30 mouse cellular contexts compared by ENCODE assay signal in genomic region chr9:53598631-53599030, GRCm38 (mm10). TPM values are rescaled to one million over a fixed set of nuclear protein-coding genes. Genes with fewer than 3 reads are reported as not detected.
DNase-seq lines count a peak whose midpoint lies in the region; ATAC-seq lines count a peak whose summit lies in the region.
"Had no signal": no experiment of that assay in that cellular context is flagged by ENCODE, and none has a peak within 500 bp of the region (broad histone marks: within the 10 kb centered on the region; RNA-seq: fewer than 3 reads in every experiment).

No protein-coding gene starts in this region.

- H3K4me3 ChIP-seq in embryonic facial prominence, embryonic 14.5 days (ENCODE audit: low read depth, low read length), result no peak overlapping the region
- no peak overlapping the region for H3K4me3 ChIP-seq in hindbrain, embryonic 14.5 days (replicated peaks; ENCODE audit: low read length)
- H3K4me3 ChIP-seq: embryonic facial prominence, embryonic 13.5 days; forebrain, embryonic 12.5 days; heart, embryonic 13.5 days; hindbrain, embryonic 15.5 days; midbrain, embryonic 15.5 days; neural tube, embryonic 15.5 days had no signal

- H3K4me2 ChIP-seq in embryonic facial prominence, embryonic 14.5 days (ENCODE audit: low read depth, low read length), result no peak overlapping the region
- H3K4me2 ChIP-seq in hindbrain, embryonic 14.5 days (replicated peaks), result no peak overlapping the region
- H3K4me2 ChIP-seq: embryonic facial prominence, embryonic 13.5 days; forebrain, embryonic 12.5 days; heart, embryonic 13.5 days; hindbrain, embryonic 15.5 days; midbrain, embryonic 15.5 days; neural tube, embryonic 15.5 days had no signal

- ATAC-seq in embryonic facial prominence, embryonic 14.5 days (ENCODE audit: low read depth), result 0 out of 2 replicates have a peak, but pooled peaks have one; percentile 12
- ATAC-seq in hindbrain, embryonic 14.5 days (ENCODE audit: low FRiP score), result no peak
- ATAC-seq: inflammation-experienced regulatory T-cells, adult 6 months; midbrain, embryonic 15.5 days had no signal

- DNase-seq in heart, adult 11 months, result peak; percentile 81
- DNase-seq in heart, adult 8-10 months (ENCODE audit: low spot score), result no peak
- DNase-seq in embryonic facial prominence, embryonic 14.5 days (ENCODE audit: low spot score), result no peak
- DNase-seq in kidney, adult 9 months, result peak; percentile 79
- DNase-seq in kidney, postnatal 10 days, result peak; percentile 26
- no peak for DNase-seq in embryo, embryonic 11 days
- no peak for DNase-seq in hindbrain, embryonic 14.5 days (ENCODE audit: low spot score)
- no peak for DNase-seq in layer of hippocampus, adult 11-12 months (ENCODE audit: low spot score)
- DNase-seq: adrenal gland, adult 8-10 months; cerebellum, adult 8-10 months; cerebellum, postnatal 25 days; gastrocnemius, postnatal 14 days; heart, postnatal 10 days; layer of hippocampus, adult 9-11 months; liver; lung, adult 18-20 months; lung, postnatal 10 days; retina, postnatal 1 day; right cerebral cortex, postnatal 14 days; thymus, adult 18-20 months; thymus, postnatal 36 days had no signal

- H3K27ac ChIP-seq in embryonic facial prominence, embryonic 14.5 days (replicated peaks; ENCODE audit: low read depth, low read length), result no peak overlapping the region
- no peak overlapping the region for H3K27ac ChIP-seq in hindbrain, embryonic 14.5 days
- H3K27ac ChIP-seq: embryonic facial prominence, embryonic 13.5 days; forebrain, embryonic 12.5 days; heart, embryonic 13.5 days; hindbrain, embryonic 15.5 days; midbrain, embryonic 15.5 days; neural tube, embryonic 15.5 days; stomach, postnatal 0 days had no signal

- H3K9ac ChIP-seq in embryonic facial prominence, embryonic 14.5 days (ENCODE audit: low read depth, low read length), result no peak overlapping the region
- no peak overlapping the region for H3K9ac ChIP-seq in hindbrain, embryonic 14.5 days
- H3K9ac ChIP-seq: embryonic facial prominence, embryonic 13.5 days; forebrain, embryonic 12.5 days; heart, embryonic 13.5 days; hindbrain, embryonic 15.5 days; midbrain, embryonic 15.5 days; neural tube, embryonic 15.5 days had no signal

- no peaks in the 10 kb centered on the region for H3K9me3 ChIP-seq in embryonic facial prominence, embryonic 14.5 days (ENCODE audit: control insufficient read depth, low read length)
- no peaks in the 10 kb centered on the region for H3K9me3 ChIP-seq in hindbrain, embryonic 14.5 days (ENCODE audit: control insufficient read depth, low read length)
- H3K9me3 ChIP-seq: embryonic facial prominence, embryonic 13.5 days; forebrain, embryonic 12.5 days; G1E; heart, embryonic 13.5 days; hindbrain, embryonic 15.5 days; midbrain, embryonic 15.5 days; neural tube, embryonic 15.5 days had no signal

- 71% methylated on average over 6 of the region's 6 CpGs for WGBS in embryonic facial prominence, embryonic 14.5 days
- 79% methylated on average over 6 of the region's 6 CpGs for WGBS in hindbrain, embryonic 14.5 days

- no peaks in the 10 kb centered on the region for H3K27me3 ChIP-seq in embryonic facial prominence, embryonic 14.5 days (replicated peaks; ENCODE audit: control insufficient read depth, insufficient read depth, low read length)
- no peaks in the 10 kb centered on the region for H3K27me3 ChIP-seq in hindbrain, embryonic 14.5 days (ENCODE audit: control insufficient read depth, insufficient read depth, low read length)
- H3K27me3 ChIP-seq: embryonic facial prominence, embryonic 13.5 days; forebrain, embryonic 12.5 days; heart, embryonic 13.5 days; hindbrain, embryonic 15.5 days; midbrain, embryonic 15.5 days; neural tube, embryonic 15.5 days had no signal

- H3K4me1 ChIP-seq in embryonic facial prominence, embryonic 14.5 days (ENCODE audit: control insufficient read depth, insufficient read depth, low read length), result no peaks in the 10 kb centered on the region
- H3K4me1 ChIP-seq in hindbrain, embryonic 14.5 days (replicated peaks; ENCODE audit: control insufficient read depth, insufficient read depth, low read length), result no peaks in the 10 kb centered on the region
- H3K4me1 ChIP-seq: forebrain, embryonic 12.5 days; hindbrain, embryonic 15.5 days; midbrain, embryonic 15.5 days; neural tube, embryonic 15.5 days had no signal

- H3K36me3 ChIP-seq in embryonic facial prominence, embryonic 14.5 days (ENCODE audit: control insufficient read depth, insufficient read depth, low read length), result peaks cover 35% of the 10 kb centered on the region
- H3K36me3 ChIP-seq in hindbrain, embryonic 14.5 days (replicated peaks; ENCODE audit: control insufficient read depth, insufficient read depth), result peaks cover 36% of the 10 kb centered on the region

RNA-seq across cellular contexts. Expression of gene Acat1, which starts 11.6 kb away (rescaled TPM):
- 100 to 1,000 TPM; 313 to 403 (median 351) TPM for total RNA-seq in heart, adult 8-10 months (2022)
- 184 and 194 TPM in 2 replicates for polyA plus RNA-seq in embryonic facial prominence, embryonic 14.5 days (2014; fragmentation: Nextera tagmentation; extraction: Ambion mirVana)
- 168 and 208 TPM in 2 replicates for polyA plus RNA-seq in hindbrain, embryonic 14.5 days (2014; fragmentation: Nextera tagmentation; extraction: Ambion mirVana)

Comparison
In these comparisons a context has a peak if more than half of its experiments do, and no peak if none do; other contexts are left out.
1. DNase-seq: peak in heart, adult 11 months (single experiment), kidney, adult 9 months (single experiment) and kidney, postnatal 10 days (single experiment); none in heart, adult 8-10 months (single experiment), embryonic facial prominence, embryonic 14.5 days (single experiment), embryo, embryonic 11 days (single experiment), hindbrain, embryonic 14.5 days (single experiment) and layer of hippocampus, adult 11-12 months (single experiment).